Mouse (Mus musculus) limb, embryonic 14.5 days (tissue): ENCODE measurements around the gene Syt6. TPM values are rescaled to one million over a fixed set of nuclear protein-coding genes. Genes with fewer than 3 reads are reported as not detected.

ENCODE experiments used
- ATAC-seq: fragments of 200-750 bp; cut with Nextera tagmentation; 2 replicates; pipeline ENCODE4 v1.8.0; 2017; ENCODE audit warnings: low read depth, moderate number of reproducible peaks, moderate TSS enrichment; ENCODE audit not compliant: low FRiP score
- DNase-seq: peaks from one replicate; pipeline ENCODE4 v3.0.0-alpha.2; 2015; ENCODE audit warnings: low spot score
- H3K27ac ChIP-seq: fragments of 300-500 bp; sonication (generic); replicated peaks from 2 replicates; pipeline ENCODE4 v1.5.1; 2014; ENCODE audit warnings: low read depth, mild to moderate bottlenecking, low read length, moderate library complexity, mixed read lengths
- H3K27me3 ChIP-seq: fragments of 300-500 bp; sonication (generic); 2 replicates; pipeline ENCODE4 v1.6.1; 2014; ENCODE audit warnings: low read length, mixed read lengths; ENCODE audit not compliant: control insufficient read depth, insufficient read depth
- H3K36me3 ChIP-seq: fragments of 300-500 bp; sonication (generic); 2 replicates; pipeline ENCODE4 v1.6.1; 2014; ENCODE audit warnings: mild to moderate bottlenecking, low read length, moderate library complexity, mixed read lengths; ENCODE audit not compliant: control insufficient read depth, insufficient read depth
- H3K4me1 ChIP-seq: fragments of 300-500 bp; sonication (generic); 2 replicates; pipeline ENCODE4 v1.6.1; 2014; ENCODE audit warnings: antibody characterized with exemption, low read length, mixed read lengths; ENCODE audit not compliant: control insufficient read depth, insufficient read depth
- H3K4me2 ChIP-seq: fragments of 300-500 bp; sonication (generic); replicated peaks from 2 replicates; pipeline ENCODE4 v1.6.1; 2014; ENCODE audit warnings: low read depth, mild to moderate bottlenecking, low read length, moderate library complexity; ENCODE audit not compliant: severe bottlenecking
- H3K4me3 ChIP-seq: fragments of 300-500 bp; sonication (generic); replicated peaks from 2 replicates; pipeline ENCODE4 v1.5.1; 2014; ENCODE audit warnings: low read length
- H3K9ac ChIP-seq: fragments of 300-500 bp; sonication (generic); 2 replicates; pipeline ENCODE4 v1.6.1; 2014; ENCODE audit warnings: mild to moderate bottlenecking, low read depth, low read length, moderate library complexity; ENCODE audit not compliant: severe bottlenecking
- H3K9me3 ChIP-seq: fragments of 300-500 bp; sonication (generic); 2 replicates; pipeline ENCODE4 v1.6.1; 2016; ENCODE audit warnings: low read length; ENCODE audit not compliant: control insufficient read depth
- POLR2A ChIP-seq: fragments of 200-500 bp; IDR thresholded peaks from 2 replicates; pipeline ENCODE4 v1.8.0; 2012; ENCODE audit warnings: inconsistent platforms, mild to moderate bottlenecking, moderate library complexity, borderline replicate concordance; ENCODE audit not compliant: insufficient read depth, insufficient read length; ENCODE audit errors: extremely low read depth
- WGBS: fragments of 180-500 bp; shearing (Covaris S2); extraction: QIAGEN DNeasy Blood & Tissue Kit; methylation state at CpG from one replicate; pipeline ENCODE4 v1.1.7; 2014; 5-methylcytosine and 5-hydroxymethylcytosine counted together
- polyA plus RNA-seq, 2 experiments: library from polyadenylated mRNA; depleted of rRNA in 1 of 2; stranded (reverse) in 1 of 2; unstranded in 1 of 2; fragments of >200 nt; fragmentation: Nextera tagmentation in 1 of 2; extraction: Ambion mirVana in 1 of 2; gene quantifications; 2 replicates each; pipeline versions ENCODE4 v1.2.1 to v1.2.3; 2012 to 2014

Gene Syt6
- polyA plus RNA-seq, 2 experiments = 0.37 to 0.44 TPM

- Histone ChIP-seq H3K27ac (no peak overlapping the region), H3K4me2 (no peak overlapping the region), H3K9me3 (no peaks in the 10 kb centered on the region), H3K4me1 (peaks cover 3% of the 10 kb centered on the region), H3K4me3 (no peak overlapping the region), H3K36me3 (no peaks in the 10 kb centered on the region), H3K9ac (no peak overlapping the region), H3K27me3 (no peaks in the 10 kb centered on the region)
- TF ChIP-seq POLR2A = no peak
- WGBS = 56% methylated on average over 7 of the region's 7 CpGs
- ATAC-seq (no peak), DNase-seq (no peak)
These were observed 26.0 kb downstream of the Syt6 start for GRCm38 (mm10) chr3:103601011-103601410.

GRCm38 (mm10) chr3:103601561-103601960, 26.5 kb downstream of the Syt6 start:
- peaks cover 3% of the 10 kb centered on the region for H3K4me1 ChIP-seq
- H3K27ac ChIP-seq = no peak overlapping the region
- DNase-seq (no peak), ATAC-seq (no peak)
- no peak overlapping the region for H3K4me2 ChIP-seq
- no peak for TF ChIP-seq POLR2A
- no peaks in the 10 kb centered on the region for H3K27me3 ChIP-seq
- H3K4me3 ChIP-seq = no peak overlapping the region
- no peaks in the 10 kb centered on the region for H3K36me3 ChIP-seq
- H3K9me3 ChIP-seq = no peaks in the 10 kb centered on the region
- 66% methylated on average over 1 of the region's 1 CpGs for WGBS
- H3K9ac ChIP-seq = no peak overlapping the region

- peaks cover 2% of the 10 kb centered on the region for H3K4me1 ChIP-seq
- H3K4me3 ChIP-seq = no peak overlapping the region
- DNase-seq (no peak), ATAC-seq (no peak)
- no peak overlapping the region for H3K27ac ChIP-seq
- no peak for TF ChIP-seq POLR2A
- H3K9me3 ChIP-seq = no peaks in the 10 kb centered on the region
- 84% methylated on average over 6 of the region's 6 CpGs for WGBS
- H3K27me3 ChIP-seq = no peaks in the 10 kb centered on the region
- no peak overlapping the region for H3K9ac ChIP-seq
- H3K36me3 ChIP-seq = no peaks in the 10 kb centered on the region
- H3K4me2 ChIP-seq = no peak overlapping the region
These were observed 31.1 kb downstream of the Syt6 start for GRCm38 (mm10) chr3:103606045-103606597.

- Histone ChIP-seq H3K4me2 (no peak overlapping the region), H3K4me1 (no peaks in the 10 kb centered on the region; the same call in 1 of the 2 replicates), H3K4me3 (no peak overlapping the region), H3K36me3 (no peaks in the 10 kb centered on the region), H3K9me3 (no peaks in the 10 kb centered on the region), H3K27me3 (no peaks in the 10 kb centered on the region), H3K27ac (no peak overlapping the region), H3K9ac (no peak overlapping the region)
- TF ChIP-seq POLR2A = no peak
- no peak for ATAC-seq
- no peak for DNase-seq
- WGBS = 67% methylated on average over 13 of the region's 13 CpGs
These were observed 31.9 kb downstream of the Syt6 start for GRCm38 (mm10) chr3:103606660-103607595.

- no peak for ATAC-seq
- no peaks in the 10 kb centered on the region for H3K27me3 ChIP-seq
- no peak overlapping the region for H3K27ac ChIP-seq
- no peak for DNase-seq
- H3K4me3 ChIP-seq = no peak overlapping the region
- 86% methylated on average over 5 of the region's 5 CpGs for WGBS
- no peaks in the 10 kb centered on the region; the same call in 1 of the 2 replicates for H3K4me1 ChIP-seq
- no peaks in the 10 kb centered on the region for H3K9me3 ChIP-seq
- no peak overlapping the region for H3K9ac ChIP-seq
- TF ChIP-seq POLR2A = no peak
- H3K4me2 ChIP-seq = no peak overlapping the region
- no peaks in the 10 kb centered on the region for H3K36me3 ChIP-seq
These were observed 35.2 kb downstream of the Syt6 start for GRCm38 (mm10) chr3:103610231-103610630.
